Mouse (Mus musculus): Measurements from ENCODE around the gene Psg27. TPM values are rescaled to one million over a fixed set of nuclear protein-coding genes. Genes with fewer than 3 reads are reported as not detected.
"Not testable (repeated sequence)": the region's sequence is repeated elsewhere in the genome, so short reads cannot be mapped to it uniquely, and the experiment has no call there.

Psg27 gene
- not detected in 2 replicates for polyA plus RNA-seq (2015; fragmentation: Nextera tagmentation; extraction: Ambion mirVana)

- H3K9ac ChIP-seq (ENCODE audit: low read depth, low read length) = no peak within 1 kb of the TSS
- TF ChIP-seq CTCF (IDR thresholded peaks at IDR 0.05; ENCODE audit: low read depth) = no peak
- 78% methylated on average over 3 of the region's 3 CpGs for WGBS
- H3K27me3 ChIP-seq (ENCODE audit: insufficient read depth, low read length) = no peaks in the 10 kb centered on the region
- ATAC-seq (replicated peaks; ENCODE audit: low FRiP score, low read depth) = no peak
- no peak for DNase-seq (ENCODE audit: low spot score)
- no peak within 1 kb of the TSS for H3K4me3 ChIP-seq (replicated peaks; ENCODE audit: low read depth, low read length)
- no peak within 1 kb of the TSS for H3K4me2 ChIP-seq (ENCODE audit: low read length)
- no peaks in the 10 kb centered on the region for H3K36me3 ChIP-seq (ENCODE audit: insufficient read depth, low read length)
- no peak within 1 kb of the TSS for H3K27ac ChIP-seq
- no peaks in the 10 kb centered on the region for H3K4me1 ChIP-seq (replicated peaks; ENCODE audit: insufficient read depth, low read length)
- no peaks in the 10 kb centered on the region for H3K9me3 ChIP-seq (replicated peaks; ENCODE audit: low read length)
Observed at GRCm38 (mm10) chr7:18567205-18567604, at the start of gene Psg27. Gene Psg27 (minus strand): TSS chr7:18567305.

- WGBS = 50% methylated on average over 1 of the region's 2 CpGs
- H3K4me1 ChIP-seq (replicated peaks; ENCODE audit: insufficient read depth, low read length); H3K4me2 ChIP-seq (ENCODE audit: low read length); H3K27ac ChIP-seq; H3K9me3 ChIP-seq (replicated peaks; ENCODE audit: low read length); H3K36me3 ChIP-seq (ENCODE audit: insufficient read depth, low read length); H3K27me3 ChIP-seq (ENCODE audit: insufficient read depth, low read length); H3K9ac ChIP-seq (ENCODE audit: low read depth, low read length); H3K4me3 ChIP-seq (replicated peaks; ENCODE audit: low read depth, low read length); ATAC-seq (replicated peaks; ENCODE audit: low FRiP score, low read depth); DNase-seq (ENCODE audit: low spot score): not testable (repeated sequence)
Observed at GRCm38 (mm10) chr7:18616401-18616800, 49.3 kb upstream of the Psg27 start, which contains the start of gene Psg23. Gene Psg23 (minus strand): TSS chr7:18616501.

DNA sequence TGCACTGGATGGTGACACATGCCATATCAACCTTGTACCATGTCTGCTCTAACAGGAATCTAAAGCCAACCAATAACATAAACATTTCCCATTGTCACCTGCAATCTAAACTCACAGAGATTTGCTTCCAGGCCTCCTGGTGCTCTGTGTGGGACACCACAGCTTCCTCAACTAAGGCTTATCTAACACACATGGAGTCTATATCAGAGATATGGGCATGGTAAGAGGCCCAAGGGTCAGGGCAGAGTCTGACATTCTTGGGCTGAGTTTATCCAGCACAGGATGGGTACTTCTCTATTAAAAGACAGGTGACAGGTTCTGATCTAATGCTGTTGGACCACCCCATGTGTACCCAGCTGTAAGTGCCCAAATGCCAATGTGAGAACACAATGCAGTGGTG lies 7.3 kb downstream of the Psg27 start:
- Histone ChIP-seq H3K27me3 (ENCODE audit: insufficient read depth, low read length) (no peaks in the 10 kb centered on the region), H3K4me1 (replicated peaks; ENCODE audit: insufficient read depth, low read length) (no peaks in the 10 kb centered on the region), H3K9ac (ENCODE audit: low read depth, low read length) (no peak overlapping the region), H3K4me3 (replicated peaks; ENCODE audit: low read depth, low read length) (no peak overlapping the region), H3K9me3 (replicated peaks; ENCODE audit: low read length) (no peaks in the 10 kb centered on the region), H3K27ac (no peak overlapping the region), H3K4me2 (ENCODE audit: low read length) (no peak overlapping the region), H3K36me3 (ENCODE audit: insufficient read depth, low read length) (no peaks in the 10 kb centered on the region)
- ATAC-seq (replicated peaks; ENCODE audit: low FRiP score, low read depth) (no peak), DNase-seq (ENCODE audit: low spot score) (no peak)
- no peak for TF ChIP-seq CTCF (IDR thresholded peaks at IDR 0.05; ENCODE audit: low read depth)

- DNase-seq (ENCODE audit: low spot score); H3K4me3 ChIP-seq (replicated peaks; ENCODE audit: low read depth, low read length); H3K9me3 ChIP-seq (replicated peaks; ENCODE audit: low read length); H3K27ac ChIP-seq; H3K4me2 ChIP-seq (ENCODE audit: low read length); H3K27me3 ChIP-seq (ENCODE audit: insufficient read depth, low read length); ATAC-seq (replicated peaks; ENCODE audit: low FRiP score, low read depth); H3K9ac ChIP-seq (ENCODE audit: low read depth, low read length); H3K4me1 ChIP-seq (replicated peaks; ENCODE audit: insufficient read depth, low read length); H3K36me3 ChIP-seq (ENCODE audit: insufficient read depth, low read length): not testable (repeated sequence)
- 85% methylated on average over 3 of the region's 3 CpGs for WGBS
Observed at GRCm38 (mm10) chr7:18555751-18556150, 11.4 kb downstream of the Psg27 start.

DNA sequence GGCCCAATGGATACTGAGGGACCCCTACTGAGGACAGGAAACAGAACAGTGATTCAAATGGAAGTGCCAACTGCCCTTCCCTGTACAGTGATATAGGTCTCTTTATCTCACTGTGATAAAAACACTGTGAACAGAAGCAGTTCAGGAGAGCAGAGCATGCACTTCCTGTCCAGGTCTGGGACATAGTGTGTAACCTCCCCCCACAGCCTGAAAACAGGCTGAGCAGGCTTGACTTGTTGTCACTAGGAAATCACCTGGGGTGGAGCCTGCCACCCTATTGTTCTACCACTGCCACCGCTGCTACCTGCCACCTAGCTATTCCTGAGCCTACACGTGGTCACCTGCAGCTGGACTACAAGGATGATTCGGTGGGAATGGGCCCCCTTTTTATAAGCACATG lies 33.7 kb downstream of the Psg27 start:
- WGBS = 43% methylated on average over 3 of the region's 3 CpGs
- no peaks in the 10 kb centered on the region for H3K4me1 ChIP-seq (replicated peaks; ENCODE audit: insufficient read depth, low read length)
- H3K9ac ChIP-seq (ENCODE audit: low read depth, low read length) = no peak overlapping the region
- TF ChIP-seq CTCF (IDR thresholded peaks at IDR 0.05; ENCODE audit: low read depth) = no peak
- H3K27me3 ChIP-seq (ENCODE audit: insufficient read depth, low read length) = no peaks in the 10 kb centered on the region
- DNase-seq (ENCODE audit: low spot score) (no peak), ATAC-seq (replicated peaks; ENCODE audit: low FRiP score, low read depth) (no peak)
- no peaks in the 10 kb centered on the region for H3K36me3 ChIP-seq (ENCODE audit: insufficient read depth, low read length)
- H3K4me2 ChIP-seq (ENCODE audit: low read length) = no peak overlapping the region
- H3K4me3 ChIP-seq (replicated peaks; ENCODE audit: low read depth, low read length) = no peak overlapping the region
- no peak overlapping the region for H3K27ac ChIP-seq
- no peaks in the 10 kb centered on the region for H3K9me3 ChIP-seq (replicated peaks; ENCODE audit: low read length)

DNA sequence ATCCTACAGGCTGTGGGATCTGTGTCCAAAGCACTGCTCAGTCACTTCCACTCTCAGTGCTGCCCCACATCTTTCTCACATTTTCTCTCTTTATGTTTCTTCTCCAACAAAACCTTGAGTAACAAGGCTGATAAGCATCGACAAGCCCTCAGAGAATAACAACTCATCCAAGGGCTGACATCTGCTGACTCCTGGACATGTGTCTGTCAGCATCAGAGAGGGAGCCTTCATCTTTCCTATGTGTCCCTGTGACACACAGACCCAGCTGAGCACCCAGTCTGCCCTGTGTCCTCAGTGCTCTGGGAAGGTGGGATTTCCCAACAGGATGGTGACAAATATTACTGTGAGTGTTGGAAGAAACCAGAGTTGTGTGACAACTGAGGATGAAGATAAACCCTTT lies 34.9 kb downstream of the Psg27 start, which contains the start of gene Psg25:
Gene Psg25 (minus strand): TSS at position 101 of the 400 bp plus-strand sequence.
- WGBS = 81% methylated on average over 1 of the region's 1 CpGs

GRCm38 (mm10) chr7:18524668-18525067 lies 42.4 kb downstream of the Psg27 start:
- no peak for TF ChIP-seq CTCF (IDR thresholded peaks at IDR 0.05; ENCODE audit: low read depth)
- no peak overlapping the region for H3K4me3 ChIP-seq (replicated peaks; ENCODE audit: low read depth, low read length)
- 91% methylated on average over 8 of the region's 8 CpGs for WGBS
- H3K4me1 ChIP-seq (replicated peaks; ENCODE audit: insufficient read depth, low read length) = no peaks in the 10 kb centered on the region
- no peak overlapping the region for H3K9ac ChIP-seq (ENCODE audit: low read depth, low read length)
- no peaks in the 10 kb centered on the region for H3K27me3 ChIP-seq (ENCODE audit: insufficient read depth, low read length)
- no peak overlapping the region for H3K27ac ChIP-seq
- no peaks in the 10 kb centered on the region for H3K36me3 ChIP-seq (ENCODE audit: insufficient read depth, low read length)
- H3K4me2 ChIP-seq (ENCODE audit: low read length) = no peak overlapping the region
- DNase-seq (ENCODE audit: low spot score) = no peak
- ATAC-seq (replicated peaks; ENCODE audit: low FRiP score, low read depth) = no peak
- no peaks in the 10 kb centered on the region for H3K9me3 ChIP-seq (replicated peaks; ENCODE audit: low read length)

More for the DNA sequence above, 34.9 kb downstream of the Psg27 start, which contains the start of gene Psg25:
- Histone ChIP-seq H3K27me3 (ENCODE audit: insufficient read depth, low read length) (no peaks in the 10 kb centered on the region), H3K4me1 (replicated peaks; ENCODE audit: insufficient read depth, low read length) (no peaks in the 10 kb centered on the region), H3K9ac (ENCODE audit: low read depth, low read length) (no peak within 1 kb of the TSS), H3K4me2 (ENCODE audit: low read length) (no peak within 1 kb of the TSS), H3K4me3 (replicated peaks; ENCODE audit: low read depth, low read length) (no peak within 1 kb of the TSS), H3K27ac (no peak within 1 kb of the TSS), H3K9me3 (replicated peaks; ENCODE audit: low read length) (no peaks in the 10 kb centered on the region), H3K36me3 (ENCODE audit: insufficient read depth, low read length) (no peaks in the 10 kb centered on the region)
- no peak for TF ChIP-seq CTCF (IDR thresholded peaks at IDR 0.05; ENCODE audit: low read depth)
- ATAC-seq (replicated peaks; ENCODE audit: low FRiP score, low read depth) (no peak), DNase-seq (ENCODE audit: low spot score) (no peak)

DNA sequence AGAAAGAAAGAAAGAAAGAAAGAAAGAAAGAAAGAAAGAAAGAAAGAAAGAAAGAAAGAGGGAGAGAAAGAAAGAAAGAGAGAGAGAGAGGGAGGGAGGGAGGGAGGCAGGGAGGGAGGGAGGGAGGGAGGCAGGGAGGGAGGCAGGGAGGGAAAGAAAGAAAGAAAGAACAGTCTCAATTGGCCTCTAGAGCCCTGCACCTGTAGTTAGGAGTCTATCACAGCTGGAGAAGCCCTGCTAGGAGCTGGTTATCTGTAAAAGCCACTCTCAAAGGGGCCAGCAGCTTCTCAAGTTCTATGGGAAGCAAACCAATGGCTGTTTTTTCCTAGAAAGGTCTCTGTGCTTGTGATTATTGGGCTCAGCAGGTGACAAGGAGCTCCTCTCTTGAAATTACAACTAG lies 54.3 kb downstream of the Psg27 start:
- not testable (repeated sequence) for H3K9ac ChIP-seq (ENCODE audit: low read depth, low read length); H3K4me3 ChIP-seq (replicated peaks; ENCODE audit: low read depth, low read length); H3K36me3 ChIP-seq (ENCODE audit: insufficient read depth, low read length); H3K9me3 ChIP-seq (replicated peaks; ENCODE audit: low read length); H3K27me3 ChIP-seq (ENCODE audit: insufficient read depth, low read length); DNase-seq (ENCODE audit: low spot score); H3K27ac ChIP-seq; ATAC-seq (replicated peaks; ENCODE audit: low FRiP score, low read depth); H3K4me1 ChIP-seq (replicated peaks; ENCODE audit: insufficient read depth, low read length); H3K4me2 ChIP-seq (ENCODE audit: low read length)

DNA sequence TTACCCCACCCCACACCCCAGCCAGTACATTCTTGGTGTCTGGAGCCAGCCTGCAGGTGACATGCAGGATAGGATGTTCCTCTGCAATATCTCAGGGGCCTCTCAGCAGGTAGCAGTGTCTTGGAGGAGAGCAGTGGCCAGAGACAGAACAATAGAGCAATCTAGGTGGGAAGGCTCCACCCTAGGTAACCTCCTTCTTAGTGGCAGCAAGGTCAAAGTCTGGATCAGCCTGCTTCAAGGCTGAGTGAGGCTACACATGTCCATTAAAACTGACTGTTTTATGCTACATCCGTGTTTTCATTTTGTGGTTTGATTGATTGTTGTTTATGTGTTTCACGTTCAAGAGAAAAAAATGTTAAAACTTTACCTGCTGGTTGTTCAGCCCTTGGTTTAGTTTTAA lies 54.7 kb downstream of the Psg27 start:
- not testable (repeated sequence) for DNase-seq (ENCODE audit: low spot score); H3K36me3 ChIP-seq (ENCODE audit: insufficient read depth, low read length); H3K9ac ChIP-seq (ENCODE audit: low read depth, low read length); H3K9me3 ChIP-seq (replicated peaks; ENCODE audit: low read length); H3K4me1 ChIP-seq (replicated peaks; ENCODE audit: insufficient read depth, low read length); H3K27ac ChIP-seq; H3K27me3 ChIP-seq (ENCODE audit: insufficient read depth, low read length); ATAC-seq (replicated peaks; ENCODE audit: low FRiP score, low read depth); H3K4me3 ChIP-seq (replicated peaks; ENCODE audit: low read depth, low read length); H3K4me2 ChIP-seq (ENCODE audit: low read length)
- WGBS = 32% methylated on average over 2 of the region's 2 CpGs

All from kidney, postnatal 0 days (tissue).